Mouse (Mus musculus) B cell, adult 2 months (primary cell): ENCODE measurements around the gene Ddx42.
A peak's percentile ranks its signal among the peaks of the same experiment; 100 is the strongest.

Experiments
- DNase-seq, 2 experiments: peaks; one replicate each; pipeline ENCODE4 v3.0.0; 2022

The Ddx42 gene

DNA sequence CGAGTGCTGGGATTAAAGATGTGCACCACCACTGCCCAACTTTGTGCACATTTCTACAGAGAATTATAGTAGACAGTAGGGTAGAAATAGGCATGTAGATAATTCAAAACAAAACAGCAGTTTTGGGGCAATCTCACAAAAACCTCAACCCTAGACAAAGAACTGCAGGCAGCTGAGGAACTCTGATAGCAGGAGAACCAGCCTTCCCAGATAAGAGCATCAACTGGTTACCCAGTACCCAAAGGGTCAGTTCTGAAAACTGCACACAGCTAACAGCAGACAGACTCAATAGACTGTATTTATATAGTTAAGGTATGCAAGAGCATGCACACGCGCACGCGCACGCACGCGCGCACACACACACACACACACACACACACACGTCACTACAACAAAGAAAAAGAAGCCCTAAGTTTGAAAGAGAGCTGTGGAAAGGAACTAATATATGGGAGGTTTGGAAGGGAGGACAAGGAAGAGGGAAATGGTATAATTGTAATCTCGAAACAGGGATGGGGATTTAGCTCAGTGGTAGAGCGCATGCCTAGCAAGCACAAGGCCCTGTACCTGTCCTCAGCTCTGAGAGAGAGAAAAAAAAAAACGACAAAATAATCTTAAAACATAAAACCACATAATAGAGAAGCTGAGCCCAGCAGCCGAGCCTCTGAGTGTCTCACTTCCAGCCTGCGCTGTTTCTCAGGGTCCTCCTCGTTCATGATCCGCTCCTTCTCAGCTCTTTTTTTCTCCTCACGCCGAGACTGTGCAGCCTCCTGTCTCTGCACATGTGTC, 15.2 kb upstream of the Ddx42 start:
- no peak for DNase-seq

DNA sequence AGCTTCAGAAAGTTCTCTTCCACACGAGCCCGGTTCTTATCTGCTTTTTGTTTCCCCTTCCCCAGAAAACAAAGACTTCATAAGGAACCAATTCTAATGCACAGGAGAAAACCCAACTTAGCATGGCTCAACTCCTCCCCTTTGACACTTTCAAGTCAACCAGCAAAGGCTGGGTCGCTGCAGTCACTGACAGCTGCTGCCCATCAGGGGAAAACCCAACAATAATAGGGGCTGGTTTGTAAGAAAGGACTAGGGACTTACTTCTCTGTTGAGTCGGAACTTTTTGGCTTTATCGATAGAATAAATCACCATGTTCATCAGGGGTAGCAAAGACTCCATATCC, 14.6 kb upstream of the Ddx42 start, which contains the start of gene Strada:
Gene Strada (minus strand): TSS at position 46 of the 343 bp plus-strand sequence.
- DNase-seq = peak in 1 of 2 experiments; percentile 13

DNA sequence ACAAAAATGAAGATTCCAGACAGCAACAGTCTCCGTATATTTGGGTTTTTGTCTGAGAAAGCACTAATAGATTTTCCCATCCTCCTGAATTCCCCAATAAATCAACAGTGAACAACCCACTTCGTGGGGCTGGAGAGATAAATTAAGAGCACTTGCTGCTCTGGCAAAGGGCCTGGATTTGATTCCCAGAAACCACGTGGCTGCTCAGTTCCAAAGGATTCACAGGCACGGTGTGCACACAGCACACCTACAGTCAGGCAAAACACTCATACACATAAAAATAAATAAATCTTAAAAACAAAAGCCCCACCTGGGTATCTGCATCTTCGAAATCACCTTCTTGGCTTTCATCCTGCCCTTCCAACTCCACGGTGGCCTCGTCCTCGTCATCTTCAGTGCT, 4.0 kb upstream of the Ddx42 start:
- no peak for DNase-seq

DNA sequence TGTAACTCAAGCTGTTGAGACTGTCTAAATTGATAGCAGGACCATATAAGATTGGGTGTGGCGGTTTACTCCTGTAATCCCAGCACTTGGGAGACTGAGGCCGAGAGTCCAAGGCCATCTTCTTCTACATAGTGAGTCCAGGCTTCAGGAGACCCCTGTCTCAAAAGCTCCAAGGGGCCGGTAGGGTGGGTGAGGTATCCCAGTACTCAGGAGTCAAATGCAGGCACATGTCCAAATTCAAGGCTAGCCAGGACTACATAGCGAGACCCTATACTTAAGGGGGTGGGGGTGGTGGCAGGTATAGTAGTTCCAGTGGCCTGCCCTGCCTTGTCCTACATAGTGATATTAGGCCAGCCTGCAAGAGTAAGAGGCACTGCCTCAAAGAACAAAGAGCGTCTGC, 1.9 kb upstream of the Ddx42 start:
- no peak for DNase-seq

DNA sequence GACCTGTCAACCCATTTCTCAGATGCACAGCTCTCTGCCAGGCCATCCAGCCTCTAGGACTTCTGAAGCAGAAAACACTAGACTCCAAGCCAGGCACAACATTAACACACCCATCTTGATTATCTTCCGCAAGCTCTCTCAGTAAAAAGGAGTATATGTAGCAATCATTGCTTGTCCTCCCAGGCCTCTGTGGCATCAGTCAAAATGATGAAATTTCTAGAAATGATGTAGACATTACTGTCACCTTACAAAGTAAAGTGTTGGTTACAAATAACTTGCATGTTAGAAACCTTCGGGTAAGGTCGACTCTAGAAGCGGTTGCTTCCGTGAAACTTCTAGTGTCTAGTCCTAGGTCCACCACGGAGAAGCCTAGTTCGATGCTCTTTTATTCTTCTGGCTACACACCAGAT, 1.3 kb upstream of the Ddx42 start:
- no peak for DNase-seq

DNA sequence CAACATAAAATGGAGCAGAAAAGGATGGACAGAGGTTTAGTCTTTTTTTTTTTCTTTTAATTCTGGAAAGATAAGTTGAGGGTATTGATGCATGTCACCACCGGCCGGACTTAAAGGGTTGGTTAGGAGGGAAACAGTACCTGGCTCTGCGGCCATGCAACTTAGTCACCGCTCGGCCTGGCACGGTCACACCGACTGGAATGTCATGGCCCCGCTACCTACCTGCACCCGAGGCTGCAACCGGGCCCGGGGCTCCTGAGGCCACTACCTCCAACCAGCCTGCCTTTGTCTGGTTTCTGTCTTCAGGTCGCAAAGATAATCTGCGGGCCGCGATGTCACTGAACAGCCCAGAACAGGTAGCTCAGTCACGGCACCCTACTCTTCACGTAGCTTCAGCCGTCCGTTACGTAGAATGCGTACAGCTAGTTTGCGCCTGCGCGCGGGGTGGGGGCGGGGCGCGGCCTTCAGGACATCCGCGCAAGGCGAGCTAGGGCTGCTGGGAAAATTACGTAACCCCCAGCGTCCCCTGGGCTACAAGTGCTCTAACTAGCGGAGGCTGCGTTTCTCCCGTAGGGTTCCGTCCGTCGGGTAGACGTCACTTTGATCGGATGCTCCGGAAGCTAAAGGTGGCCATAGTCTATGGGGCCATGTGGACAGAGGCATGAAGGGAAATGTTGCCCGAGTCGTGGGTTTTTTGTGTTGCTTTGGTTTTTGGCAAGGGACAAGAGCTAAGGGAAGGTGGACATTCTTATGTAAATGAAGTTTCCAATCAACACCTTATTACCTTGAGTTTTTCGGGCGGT, 598 bp upstream of the Ddx42 start, which contains the start of gene Ccdc47:
Gene Ccdc47 (minus strand): TSS at position 418 of the 803 bp plus-strand sequence.
- DNase-seq = peak; percentile 92 to 95

DNA sequence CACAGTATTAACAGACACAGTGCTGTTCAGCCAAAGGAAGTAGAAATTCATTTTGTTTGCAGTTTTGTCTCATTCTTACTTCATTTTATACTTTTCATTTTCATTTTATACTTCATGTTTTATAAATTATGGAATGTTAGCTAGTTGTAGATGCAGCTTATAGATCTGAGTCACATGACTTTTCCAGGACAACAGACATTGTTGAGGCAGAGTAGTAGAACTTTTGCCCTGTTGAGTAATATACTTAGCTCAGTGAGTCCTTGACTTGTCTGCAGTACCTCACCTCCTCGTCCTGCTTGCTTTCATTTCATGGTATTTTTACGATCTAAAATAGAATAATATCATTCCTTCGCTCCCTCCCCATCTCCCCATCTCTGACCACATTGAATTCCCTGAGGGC, 3.9 kb downstream of the Ddx42 start:
- no peak for DNase-seq

DNA sequence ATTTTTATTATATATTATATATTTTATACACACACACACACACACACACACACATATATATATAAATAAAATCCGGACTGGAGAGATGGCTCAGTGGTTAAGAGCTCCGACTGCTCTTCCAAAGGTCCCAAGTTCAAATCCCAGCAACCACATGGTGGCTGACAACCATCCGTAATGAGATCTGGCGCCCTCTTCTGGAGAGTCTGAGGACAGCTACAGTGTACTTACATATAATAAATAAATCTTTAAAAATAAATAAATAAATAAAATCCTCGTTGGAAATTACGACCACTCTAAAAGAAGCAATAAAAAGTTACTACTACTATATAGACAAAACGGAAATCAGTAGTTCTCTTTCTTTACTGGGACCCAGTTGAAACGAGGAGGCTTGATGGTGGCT, 17.3 kb downstream of the Ddx42 start:
- peak; percentile 36 to 50 for DNase-seq

DNA sequence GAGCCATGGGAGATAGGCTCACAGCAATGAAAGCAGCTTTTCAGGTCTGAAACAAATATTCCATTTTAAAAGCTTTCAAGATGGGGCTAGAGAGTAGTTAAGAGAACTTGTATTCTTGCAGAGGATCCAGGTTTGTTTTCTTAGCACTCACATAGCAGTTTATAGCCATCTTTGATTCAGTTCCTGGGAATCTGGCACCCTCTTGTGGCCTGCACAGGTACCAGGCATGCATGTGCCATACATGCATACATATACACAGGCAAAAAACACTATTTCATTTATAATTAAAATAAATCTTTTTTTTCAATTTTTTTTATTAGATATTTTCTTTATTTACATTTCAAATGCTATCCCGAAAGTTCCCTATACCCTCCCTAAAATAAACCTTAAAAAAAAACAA, 30.1 kb downstream of the Ddx42 start:
- peak; percentile 35 to 57 for DNase-seq

DNA sequence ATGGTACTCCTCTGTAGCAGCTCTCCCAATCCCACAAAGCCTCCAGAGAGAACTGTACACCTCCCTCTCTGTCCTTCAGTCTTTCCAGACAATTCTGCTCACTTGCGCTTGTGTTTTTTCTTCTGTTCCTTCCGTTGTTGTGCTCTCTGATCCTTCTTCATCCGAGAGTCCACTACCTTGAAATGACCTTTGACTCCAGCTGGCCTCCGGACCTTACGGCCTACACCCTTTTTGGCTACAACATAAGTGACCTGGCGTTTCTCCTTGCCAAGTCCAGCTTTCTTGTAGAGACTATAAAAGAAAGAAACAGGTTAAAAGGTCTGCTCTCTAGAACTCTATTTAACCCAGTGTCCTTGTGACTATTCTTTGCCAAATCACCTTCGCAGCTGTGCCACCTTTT, 32.6 kb downstream of the Ddx42 start:
- DNase-seq = no peak

DNA sequence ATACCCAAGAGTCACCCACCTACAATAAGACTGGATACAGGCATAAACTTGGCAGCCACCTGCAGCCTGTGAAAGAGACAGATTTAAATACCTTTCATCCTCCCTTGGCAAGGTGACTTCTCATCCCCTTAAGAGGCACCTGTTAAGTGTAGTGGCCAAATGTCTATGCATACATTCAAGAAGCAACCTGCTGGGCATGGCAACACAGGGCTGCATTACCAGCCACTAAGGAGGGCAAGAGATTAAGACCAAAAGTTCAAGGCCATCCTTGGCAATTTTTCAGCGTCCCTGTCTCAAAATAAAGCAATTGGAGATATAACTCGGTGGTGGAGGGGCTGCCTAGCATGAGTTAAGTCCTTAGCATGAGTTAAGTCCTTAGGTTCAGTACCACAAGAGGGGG, 38.0 kb downstream of the Ddx42 start:
- no peak for DNase-seq

DNA sequence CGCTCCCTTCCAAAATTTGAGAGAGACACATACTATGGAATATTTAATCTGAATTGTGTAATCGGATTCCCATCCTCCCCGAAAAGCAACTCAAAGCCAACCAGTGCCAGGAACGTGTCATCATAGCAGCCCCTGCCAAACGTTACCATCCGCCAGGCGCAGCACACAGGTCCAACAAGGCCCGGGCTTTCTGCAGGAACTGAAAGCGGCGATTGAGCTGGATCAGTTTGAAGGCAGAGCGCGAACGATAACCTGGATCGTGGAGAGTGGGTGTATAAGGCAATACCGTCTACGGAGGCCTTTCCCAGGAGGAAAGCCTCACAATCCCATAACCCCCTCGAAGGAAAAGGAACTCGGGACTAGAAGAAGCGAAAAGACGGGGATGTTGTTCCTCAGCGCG, 38.4 kb downstream of the Ddx42 start:
- DNase-seq = no peak

DNA sequence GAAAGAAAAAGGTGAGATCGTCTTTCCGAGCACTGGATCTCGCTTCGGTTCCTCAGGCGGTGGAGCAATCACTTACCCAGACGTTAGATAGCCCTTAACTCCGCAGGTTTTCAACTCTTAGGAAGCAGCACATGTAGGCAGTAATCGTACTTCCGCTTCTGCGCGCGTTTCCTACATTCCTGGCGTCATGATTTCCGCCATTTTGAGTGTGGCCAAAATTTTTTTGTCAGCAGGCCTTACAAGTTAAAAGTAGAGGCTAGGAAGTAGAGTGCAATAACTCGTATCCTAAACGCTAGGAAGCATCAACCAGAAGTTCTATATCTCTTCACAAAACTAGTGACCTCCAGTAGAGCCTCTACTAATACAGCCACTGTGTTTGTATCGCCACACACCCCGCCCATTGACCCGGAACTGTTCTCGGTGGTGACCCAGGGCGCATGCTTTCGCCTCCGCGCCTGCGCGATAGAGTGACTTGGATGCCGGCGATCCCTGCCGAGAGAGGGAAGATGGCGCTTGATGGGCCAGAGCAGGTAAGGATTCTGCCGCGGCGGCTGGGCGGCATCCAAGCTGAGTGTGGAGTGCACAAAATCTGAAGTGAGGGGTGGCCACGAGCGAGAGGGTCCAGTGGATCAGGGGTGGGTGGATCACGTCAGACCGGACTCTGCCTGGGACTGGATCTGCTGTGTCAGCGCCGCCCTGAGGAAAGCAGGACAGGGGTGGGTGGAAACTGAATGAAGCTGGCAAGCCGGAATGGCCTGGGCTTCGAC, 39.1 kb downstream of the Ddx42 start, which contains the start of the genes Ftsj3 and Psmc5:
Gene Ftsj3 (minus strand): TSS at position 395 of the 767 bp plus-strand sequence.
Gene Psmc5 (plus strand): TSS at position 470 of the 767 bp plus-strand sequence.
- DNase-seq = peak; percentile 98 to 99

DNA sequence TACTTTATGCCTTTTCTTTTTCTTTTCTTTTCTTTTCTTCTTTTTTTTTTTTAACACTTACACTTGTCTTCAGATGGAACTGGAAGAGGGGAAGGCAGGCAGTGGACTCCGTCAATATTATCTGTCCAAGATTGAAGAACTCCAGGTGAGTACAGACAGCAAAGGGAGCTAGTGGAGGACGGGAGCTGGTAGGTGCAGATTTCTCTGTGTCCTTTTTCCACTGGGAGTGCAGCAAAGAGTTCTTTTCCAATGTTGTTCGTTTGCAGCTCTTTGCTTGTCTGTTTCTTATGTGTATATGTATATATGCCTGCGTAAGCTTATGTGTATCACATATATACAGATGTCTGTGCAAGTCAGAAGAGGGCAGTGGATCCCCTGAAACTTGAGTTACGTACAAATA, 40.0 kb downstream of the Ddx42 start:
- peak; percentile 17 to 31 for DNase-seq

DNA sequence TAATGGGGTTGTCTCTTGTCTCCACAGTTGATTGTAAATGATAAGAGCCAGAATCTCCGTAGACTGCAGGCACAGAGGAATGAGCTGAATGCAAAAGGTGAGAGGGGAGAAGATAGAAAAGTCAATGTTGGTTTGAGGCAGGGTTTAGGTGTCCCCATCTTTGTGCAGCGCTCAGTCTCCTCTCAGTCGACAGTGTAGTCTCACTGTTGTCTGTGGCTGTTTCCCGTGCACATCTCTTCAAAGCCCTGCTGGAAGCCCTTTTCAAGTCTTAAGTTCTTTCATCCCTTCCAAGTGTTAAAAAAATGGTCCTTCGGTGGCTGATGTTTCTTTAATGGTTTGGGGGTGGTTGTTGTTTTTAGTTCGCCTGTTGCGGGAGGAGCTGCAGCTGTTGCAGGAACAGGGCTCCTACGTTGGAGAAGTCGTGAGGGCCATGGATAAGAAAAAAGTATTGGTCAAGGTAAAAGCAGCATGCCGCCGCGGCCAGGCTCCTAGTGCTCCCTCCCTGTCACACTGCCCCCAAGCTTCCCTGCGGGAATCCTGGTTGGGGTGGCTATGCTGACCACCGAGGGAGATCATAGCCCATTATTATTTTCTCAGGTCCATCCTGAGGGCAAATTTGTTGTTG, 44.2 kb downstream of the Ddx42 start:
- no peak for DNase-seq

DNA sequence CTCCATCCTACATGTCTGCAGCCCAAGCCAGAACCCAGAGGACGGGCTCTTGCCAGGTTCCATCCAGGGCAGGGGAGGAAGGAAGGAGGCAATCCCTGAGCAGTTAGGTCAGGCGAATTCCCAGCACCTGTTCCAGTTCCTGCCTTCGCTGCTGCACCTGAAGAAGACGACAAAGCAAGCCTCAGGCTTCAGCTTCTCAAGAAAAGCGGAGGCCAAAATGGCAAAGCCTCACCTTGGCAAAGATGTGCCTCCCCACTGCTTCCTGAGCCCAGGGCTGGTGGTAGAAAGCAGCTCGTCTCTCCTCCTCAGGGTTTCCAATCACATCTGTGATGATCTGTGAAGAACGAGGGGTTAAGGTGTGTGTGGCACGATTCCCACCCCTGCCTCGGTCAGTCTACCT, 47.2 kb downstream of the Ddx42 start:
- no peak for DNase-seq

DNA sequence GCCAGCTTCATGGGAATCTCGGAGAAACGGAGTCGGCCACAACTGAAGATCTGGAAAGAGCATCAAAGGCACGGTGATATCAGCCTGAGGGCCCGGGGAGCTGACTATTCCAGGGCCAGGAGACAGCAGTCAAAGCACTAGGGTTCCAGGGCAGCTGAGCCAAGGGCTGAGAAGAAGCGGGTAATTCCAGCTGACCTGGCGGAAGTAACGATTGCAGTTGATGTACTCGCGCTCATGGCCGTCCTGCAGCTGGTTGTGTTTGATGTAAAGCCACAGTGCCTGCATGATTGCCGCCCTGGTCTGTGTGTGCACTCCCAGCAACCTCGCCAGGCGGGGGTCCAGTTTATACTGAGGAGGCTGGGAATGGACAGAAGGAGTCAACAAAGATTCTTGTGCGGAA, 48.3 kb downstream of the Ddx42 start:
- DNase-seq = no peak

DNA sequence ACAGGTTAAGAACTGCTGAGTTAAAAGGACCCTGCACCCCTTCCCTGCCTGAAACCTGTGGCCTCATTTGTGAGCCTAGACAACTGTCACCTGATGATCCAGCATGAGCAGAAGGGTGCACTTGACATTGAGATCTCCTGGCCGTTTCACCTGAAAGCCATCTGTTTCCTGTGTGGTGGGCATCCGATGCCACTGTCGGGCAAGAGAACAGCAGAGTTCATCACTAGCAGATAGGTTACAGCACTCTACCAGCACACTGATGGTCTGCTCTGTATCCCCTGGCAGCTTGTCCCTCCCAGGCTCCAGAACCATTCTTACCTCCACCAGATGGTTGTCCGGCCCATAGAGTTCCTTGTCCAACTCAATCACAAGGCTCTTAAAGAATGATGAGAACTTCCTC, 48.8 kb downstream of the Ddx42 start:
- no peak for DNase-seq

DNA sequence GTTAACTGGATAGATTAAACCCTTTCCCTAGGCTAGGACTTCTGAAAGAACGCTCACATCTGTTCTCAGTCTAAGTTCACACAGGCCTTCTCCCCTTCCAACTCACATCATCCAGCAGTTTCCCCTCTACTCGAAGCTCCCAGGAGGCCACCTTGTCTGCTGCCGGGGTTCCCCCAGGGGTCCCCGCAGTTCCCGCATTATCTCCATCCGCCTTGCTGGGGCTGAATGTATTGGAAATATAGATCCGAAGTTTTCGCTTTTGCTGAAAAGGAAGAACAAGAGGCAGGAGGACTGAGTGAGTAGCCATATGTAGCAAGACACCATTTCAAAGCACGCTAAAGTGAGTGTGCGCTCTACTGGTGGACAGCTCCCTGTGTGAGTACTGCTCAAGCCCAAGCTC, 49.7 kb downstream of the Ddx42 start:
- no peak for DNase-seq

DNA sequence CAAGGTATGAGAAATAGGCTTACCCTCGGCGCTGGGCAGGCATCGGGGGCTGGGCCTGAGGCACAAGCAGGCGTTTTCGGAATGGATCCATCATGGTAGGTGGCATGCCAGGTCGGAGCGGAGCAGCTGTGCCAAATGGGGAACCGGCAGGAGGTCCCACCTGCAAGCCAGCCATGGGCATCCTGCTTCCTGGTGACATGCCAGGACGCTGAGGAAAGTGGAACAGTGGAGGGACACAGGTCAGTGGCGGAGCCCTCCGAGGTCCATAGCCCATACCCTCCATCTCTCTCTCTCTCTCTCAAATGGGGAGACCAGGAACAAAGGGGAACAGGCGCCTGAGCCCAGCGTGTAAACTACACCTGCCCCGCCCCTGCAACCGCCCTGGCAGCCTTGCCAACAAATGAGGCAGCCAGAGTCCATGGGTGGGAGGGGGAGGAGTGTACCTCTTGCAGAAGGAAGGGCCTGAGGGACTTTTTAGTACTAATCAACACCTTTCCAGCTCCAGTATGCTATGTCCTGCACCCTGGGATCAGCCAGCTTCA, 50.7 kb downstream of the Ddx42 start:
- DNase-seq = no peak

DNA sequence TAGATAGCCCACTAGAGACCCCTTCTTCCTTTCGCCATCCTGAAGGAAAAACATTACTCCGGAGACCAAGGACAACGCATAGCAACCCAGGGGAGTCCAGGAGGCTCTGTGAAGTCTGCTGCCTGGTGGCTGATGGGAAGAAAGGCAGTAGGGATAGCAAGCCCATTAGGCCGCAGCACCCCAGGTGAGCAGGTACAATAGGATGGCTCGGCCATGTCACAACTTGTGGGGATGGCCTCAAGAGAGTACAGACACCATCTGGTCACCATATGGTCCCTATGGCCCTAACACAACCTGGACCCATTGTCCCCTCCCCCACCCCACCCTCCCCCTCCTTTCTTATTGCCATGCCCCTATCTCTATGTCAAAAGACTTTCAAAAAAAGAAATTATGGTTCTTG, 51.1 kb downstream of the Ddx42 start:
- DNase-seq = no peak

DNA sequence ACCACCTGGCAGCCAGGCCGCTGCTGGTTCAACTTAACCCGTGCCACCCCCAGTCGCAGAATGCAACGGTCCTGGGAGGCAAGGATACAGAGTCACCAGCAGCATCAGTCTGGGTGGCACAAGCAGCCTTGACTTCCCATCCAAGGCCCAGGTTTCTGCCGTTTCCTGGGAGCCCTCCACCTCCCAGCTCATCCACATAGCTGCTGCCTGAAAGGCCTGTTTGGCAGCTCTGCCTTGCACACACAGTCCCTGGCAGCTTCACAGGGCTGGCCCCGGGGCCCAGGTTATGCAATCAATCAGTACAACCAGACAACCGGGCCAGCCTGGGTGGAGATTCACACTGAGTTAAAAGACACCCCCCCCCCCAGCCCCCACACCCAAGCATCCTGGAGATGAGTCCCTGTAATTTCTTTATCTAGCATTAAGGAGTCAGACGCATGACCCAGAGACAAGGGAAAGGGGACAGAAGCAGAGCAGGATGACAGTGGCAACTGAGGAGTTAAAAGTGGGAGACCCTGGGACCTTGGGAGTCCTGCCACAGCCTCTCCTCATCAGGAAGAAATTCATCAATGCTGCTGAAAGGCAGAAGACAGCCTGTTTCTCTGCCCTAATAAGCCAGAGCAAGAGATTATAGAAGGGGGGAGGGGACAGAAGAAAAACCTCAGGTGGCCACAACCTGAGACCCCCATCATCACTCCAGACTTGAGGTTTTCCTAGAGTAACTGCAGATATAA, 51.8 kb downstream of the Ddx42 start:
- DNase-seq = no peak
